Mouse (Mus musculus): ENCODE measurements at regions not wholly inside any gene's neighbourhood (a gene's known extent, or its start where the extent isn't known, plus 50 kb on each side); places are given as distances from the start of the nearest gene placed in this dataset.

GRCm38 (mm10) chr14:61721302-61721701 lies 114.0 kb downstream of the Kcnrg start:
- DNase-seq (ENCODE audit: low spot score) (no peak), ATAC-seq (ENCODE audit: low FRiP score, low read depth) (no peak)
- no peak for TF ChIP-seq POLR2A (IDR thresholded peaks at IDR 0.05; ENCODE audit: borderline replicate concordance, extremely low read depth, insufficient read depth, insufficient read length)
- Histone ChIP-seq H3K27ac (replicated peaks; ENCODE audit: low read depth, low read length) (no peak overlapping the region), H3K4me1 (ENCODE audit: control insufficient read depth, insufficient read depth, low read length) (peaks cover 6% of the 10 kb centered on the region; the same call in 1 of the 2 replicates), H3K4me2 (replicated peaks; ENCODE audit: low read depth, low read length, severe bottlenecking) (no peak overlapping the region), H3K9ac (ENCODE audit: low read depth, low read length, severe bottlenecking) (no peak overlapping the region), H3K36me3 (ENCODE audit: control insufficient read depth, insufficient read depth, low read length) (no peaks in the 10 kb centered on the region), H3K9me3 (ENCODE audit: control insufficient read depth, low read length) (peaks cover 1% of the 10 kb centered on the region; the same call in 1 of the 2 replicates), H3K27me3 (ENCODE audit: control insufficient read depth, insufficient read depth, low read length) (no peaks in the 10 kb centered on the region), H3K4me3 (replicated peaks; ENCODE audit: low read length) (no peak overlapping the region)
- 85% methylated on average over 4 of the region's 4 CpGs for WGBS

GRCm38 (mm10) chr14:61724942-61725341 lies 117.7 kb downstream of the Kcnrg start:
- TF ChIP-seq POLR2A (IDR thresholded peaks at IDR 0.05; ENCODE audit: borderline replicate concordance, extremely low read depth, insufficient read depth, insufficient read length), result no peak
- Histone ChIP-seq H3K9ac (ENCODE audit: low read depth, low read length, severe bottlenecking) (no peak overlapping the region), H3K4me1 (ENCODE audit: control insufficient read depth, insufficient read depth, low read length) (no peaks in the 10 kb centered on the region), H3K27me3 (ENCODE audit: control insufficient read depth, insufficient read depth, low read length) (no peaks in the 10 kb centered on the region), H3K4me2 (replicated peaks; ENCODE audit: low read depth, low read length, severe bottlenecking) (no peak overlapping the region), H3K36me3 (ENCODE audit: control insufficient read depth, insufficient read depth, low read length) (no peaks in the 10 kb centered on the region), H3K27ac (replicated peaks; ENCODE audit: low read depth, low read length) (no peak overlapping the region), H3K4me3 (replicated peaks; ENCODE audit: low read length) (no peak overlapping the region), H3K9me3 (ENCODE audit: control insufficient read depth, low read length) (no peaks in the 10 kb centered on the region)
- no peak for ATAC-seq (ENCODE audit: low FRiP score, low read depth)
- no peak for DNase-seq (ENCODE audit: low spot score)
- 84% methylated on average over 3 of the region's 3 CpGs for WGBS

- no peak overlapping the region for H3K27ac ChIP-seq (replicated peaks; ENCODE audit: low read depth, low read length)
Measured at GRCm38 (mm10) chr14:61728562-61728961, 121.3 kb downstream of the Kcnrg start.

GRCm38 (mm10) chr14:61735541-61735940 lies 128.3 kb downstream of the Kcnrg start:
- Histone ChIP-seq H3K9me3 (ENCODE audit: control insufficient read depth, low read length) (no peaks in the 10 kb centered on the region), H3K27ac (replicated peaks; ENCODE audit: low read depth, low read length) (no peak overlapping the region), H3K4me3 (replicated peaks; ENCODE audit: low read length) (no peak overlapping the region), H3K9ac (ENCODE audit: low read depth, low read length, severe bottlenecking) (no peak overlapping the region), H3K4me1 (ENCODE audit: control insufficient read depth, insufficient read depth, low read length) (peaks cover 6% of the 10 kb centered on the region), H3K27me3 (ENCODE audit: control insufficient read depth, insufficient read depth, low read length) (no peaks in the 10 kb centered on the region), H3K4me2 (replicated peaks; ENCODE audit: low read depth, low read length, severe bottlenecking) (no peak overlapping the region), H3K36me3 (ENCODE audit: control insufficient read depth, insufficient read depth, low read length) (no peaks in the 10 kb centered on the region)
- 63% methylated on average over 6 of the region's 6 CpGs for WGBS
- DNase-seq (ENCODE audit: low spot score), result no peak
- TF ChIP-seq POLR2A (IDR thresholded peaks at IDR 0.05; ENCODE audit: borderline replicate concordance, extremely low read depth, insufficient read depth, insufficient read length), result no peak
- no peak for ATAC-seq (ENCODE audit: low FRiP score, low read depth)

More at GRCm38 (mm10) chr14:61728562-61728961, 121.3 kb downstream of the Kcnrg start:
- H3K4me3 ChIP-seq (replicated peaks; ENCODE audit: low read length), result no peak overlapping the region
- H3K27me3 ChIP-seq (ENCODE audit: control insufficient read depth, insufficient read depth, low read length), result no peaks in the 10 kb centered on the region
- no peak overlapping the region for H3K9ac ChIP-seq (ENCODE audit: low read depth, low read length, severe bottlenecking)
- WGBS, result 18% methylated on average over 5 of the region's 5 CpGs
- DNase-seq (ENCODE audit: low spot score), result no peak
- H3K36me3 ChIP-seq (ENCODE audit: control insufficient read depth, insufficient read depth, low read length), result no peaks in the 10 kb centered on the region
- H3K9me3 ChIP-seq (ENCODE audit: control insufficient read depth, low read length), result no peaks in the 10 kb centered on the region
- no peak overlapping the region for H3K4me2 ChIP-seq (replicated peaks; ENCODE audit: low read depth, low read length, severe bottlenecking)
- TF ChIP-seq POLR2A (IDR thresholded peaks at IDR 0.05; ENCODE audit: borderline replicate concordance, extremely low read depth, insufficient read depth, insufficient read length), result no peak
- no peaks in the 10 kb centered on the region for H3K4me1 ChIP-seq (ENCODE audit: control insufficient read depth, insufficient read depth, low read length)
- no peak for ATAC-seq (ENCODE audit: low FRiP score, low read depth)

- no peaks in the 10 kb centered on the region for H3K27me3 ChIP-seq (ENCODE audit: control insufficient read depth, insufficient read depth, low read length)
- H3K4me3 ChIP-seq (replicated peaks; ENCODE audit: low read length), result no peak overlapping the region
- H3K4me2 ChIP-seq (replicated peaks; ENCODE audit: low read depth, low read length, severe bottlenecking), result peak overlapping the region; percentile 3; the same call in 1 of the 2 replicates
- no peaks in the 10 kb centered on the region for H3K36me3 ChIP-seq (ENCODE audit: control insufficient read depth, insufficient read depth, low read length)
- DNase-seq (ENCODE audit: low spot score) (no peak), ATAC-seq (ENCODE audit: low FRiP score, low read depth) (no peak)
- no peak overlapping the region for H3K27ac ChIP-seq (replicated peaks; ENCODE audit: low read depth, low read length)
- TF ChIP-seq POLR2A (IDR thresholded peaks at IDR 0.05; ENCODE audit: borderline replicate concordance, extremely low read depth, insufficient read depth, insufficient read length), result no peak
- 27% methylated on average over 16 of the region's 16 CpGs for WGBS
- no peaks in the 10 kb centered on the region for H3K9me3 ChIP-seq (ENCODE audit: control insufficient read depth, low read length)
- H3K4me1 ChIP-seq (ENCODE audit: control insufficient read depth, insufficient read depth, low read length), result peaks cover 6% of the 10 kb centered on the region
- H3K9ac ChIP-seq (ENCODE audit: low read depth, low read length, severe bottlenecking), result no peak overlapping the region
Measured at GRCm38 (mm10) chr14:61736384-61737322, 129.4 kb downstream of the Kcnrg start.
